21 mouse cellular contexts compared by ENCODE assay signal in the genomic region with DNA sequence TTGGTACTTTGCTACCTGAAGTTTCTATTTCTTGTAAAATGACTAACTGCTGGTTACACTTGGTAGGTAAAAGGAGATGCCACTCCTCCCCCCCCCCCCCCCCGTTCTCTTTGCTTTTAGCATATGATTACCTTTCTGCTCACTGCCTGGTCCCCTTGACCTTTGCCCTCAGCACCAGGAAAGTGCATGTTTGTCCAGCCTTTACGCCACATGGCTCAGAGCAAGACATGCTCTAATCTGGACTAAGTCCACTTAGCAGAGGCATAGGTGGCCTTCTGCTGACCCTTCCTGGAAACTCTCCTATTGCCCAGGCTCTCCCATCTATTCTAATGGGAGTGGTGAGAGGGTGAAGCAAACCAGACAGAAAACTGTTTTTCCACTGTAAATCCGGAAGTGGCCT.
DNase-seq lines count a peak whose midpoint lies in the region; ATAC-seq and TF ChIP-seq lines count a peak whose summit lies in the region.
"Had no signal": no experiment of that assay in that cellular context is flagged by ENCODE, and none has a peak within 500 bp of the region (broad histone marks: within the 10 kb centered on the region; RNA-seq: fewer than 3 reads in every experiment).

No protein-coding gene starts in this region.

- WGBS in kidney, postnatal 0 days: 87% methylated on average over 2 of the region's 3 CpGs
- WGBS in liver, embryonic 11.5 days: 51% methylated on average over 3 of the region's 3 CpGs
- 64% methylated on average over 3 of the region's 3 CpGs for WGBS in stomach, embryonic 16.5 days

- DNase-seq in heart, adult 11 months: peak; percentile 79
- DNase-seq in heart, adult 18-20 months: no peak
- DNase-seq in kidney, postnatal 0 days (ENCODE audit: low spot score): no peak
- no peak for DNase-seq in liver, embryonic 11.5 days (ENCODE audit: low spot score)
- no peak for DNase-seq in spleen, postnatal 14 days (ENCODE audit: low spot score in 2 of 2)
- no peak for DNase-seq in cerebellum, postnatal 4 days (ENCODE audit: low spot score in 2 of 2)
- no peak for DNase-seq in natural killer cell, adult 2 months (ENCODE audit: low spot score in 2 of 2)
- DNase-seq: adrenal gland, postnatal 10 days; cerebellum, adult 9-10 months; gastrocnemius, postnatal 14 days; lung, postnatal 14 days; thymus, adult 18-20 months had no signal

- no peak overlapping the region for H3K4me3 ChIP-seq in kidney, postnatal 0 days (replicated peaks; ENCODE audit: low read depth, low read length)
- no peak overlapping the region for H3K4me3 ChIP-seq in liver, embryonic 11.5 days (ENCODE audit: low read depth, low read length)
- H3K4me3 ChIP-seq in stomach, embryonic 16.5 days (replicated peaks; ENCODE audit: low read length): no peak overlapping the region
- H3K4me3 ChIP-seq: embryonic facial prominence, embryonic 12.5 days; erythroblast, embryonic 14.5 days; hindbrain, embryonic 10.5 days; limb, embryonic 15.5 days; midbrain, embryonic 13.5 days; neural tube, embryonic 13.5 days had no signal

- H3K36me3 ChIP-seq in kidney, postnatal 0 days (ENCODE audit: insufficient read depth, low read length): no peaks in the 10 kb centered on the region
- no peaks in the 10 kb centered on the region for H3K36me3 ChIP-seq in liver, embryonic 11.5 days (ENCODE audit: control insufficient read depth, insufficient read depth, low read length)
- no peaks in the 10 kb centered on the region for H3K36me3 ChIP-seq in stomach, embryonic 16.5 days (ENCODE audit: control insufficient read depth, insufficient read depth, low read length)
- H3K36me3 ChIP-seq: embryonic facial prominence, embryonic 12.5 days; hindbrain, embryonic 10.5 days; limb, embryonic 15.5 days; midbrain, embryonic 13.5 days; neural tube, embryonic 13.5 days had no signal

- H3K4me1 ChIP-seq in kidney, postnatal 0 days (replicated peaks; ENCODE audit: insufficient read depth, low read length): no peaks in the 10 kb centered on the region
- H3K4me1 ChIP-seq in liver, embryonic 11.5 days (replicated peaks; ENCODE audit: control insufficient read depth, insufficient read depth, low read length): no peaks in the 10 kb centered on the region
- no peaks in the 10 kb centered on the region for H3K4me1 ChIP-seq in stomach, embryonic 16.5 days (ENCODE audit: control insufficient read depth, insufficient read depth, low read length)
- H3K4me1 ChIP-seq: embryonic facial prominence, embryonic 12.5 days; limb, embryonic 15.5 days; midbrain, embryonic 13.5 days had no signal

- H3K9me3 ChIP-seq in kidney, postnatal 0 days (replicated peaks; ENCODE audit: low read length): no peaks in the 10 kb centered on the region; the same call in 1 of the 2 replicates
- no peaks in the 10 kb centered on the region for H3K9me3 ChIP-seq in liver, embryonic 11.5 days (ENCODE audit: control insufficient read depth, low read length)
- H3K9me3 ChIP-seq in stomach, embryonic 16.5 days (replicated peaks; ENCODE audit: control insufficient read depth, low read length): no peaks in the 10 kb centered on the region
- H3K9me3 ChIP-seq: embryonic facial prominence, embryonic 12.5 days; limb, embryonic 15.5 days; midbrain, embryonic 13.5 days had no signal

- ATAC-seq in kidney, postnatal 0 days (replicated peaks; ENCODE audit: low FRiP score, low read depth): peak; percentile 68
- peak; percentile 59; the same call in 1 of the 2 replicates for ATAC-seq in liver, embryonic 11.5 days (replicated peaks; ENCODE audit: low FRiP score)
- peak; percentile 32; the same call in 1 of the 2 replicates for ATAC-seq in stomach, embryonic 16.5 days (ENCODE audit: insufficient read depth, low FRiP score)
- ATAC-seq: forebrain, embryonic 14.5 days; hindbrain, postnatal 0 days; midbrain, embryonic 13.5 days had no signal

- no peak overlapping the region for H3K9ac ChIP-seq in kidney, postnatal 0 days (ENCODE audit: low read depth, low read length)
- H3K9ac ChIP-seq in liver, embryonic 11.5 days (ENCODE audit: low read depth, low read length): no peak overlapping the region
- no peak overlapping the region for H3K9ac ChIP-seq in stomach, embryonic 16.5 days (ENCODE audit: low read length)
- H3K9ac ChIP-seq: embryonic facial prominence, embryonic 12.5 days; limb, embryonic 15.5 days; midbrain, embryonic 13.5 days; neural tube, embryonic 13.5 days had no signal

- H3K27ac ChIP-seq in kidney, postnatal 0 days: no peak overlapping the region
- no peak overlapping the region for H3K27ac ChIP-seq in liver, embryonic 11.5 days (ENCODE audit: low read depth, low read length)
- H3K27ac ChIP-seq in stomach, embryonic 16.5 days (ENCODE audit: low read length): no peak overlapping the region; the same call in 1 of the 2 replicates
- H3K27ac ChIP-seq: embryonic facial prominence, embryonic 12.5 days; hindbrain, embryonic 10.5 days; hindbrain, postnatal 0 days; limb, embryonic 15.5 days; midbrain, embryonic 13.5 days; neural tube, embryonic 13.5 days had no signal

- TF ChIP-seq CTCF in kidney, postnatal 0 days (IDR thresholded peaks at IDR 0.05; ENCODE audit: low read depth): no peak

- no peaks in the 10 kb centered on the region for H3K27me3 ChIP-seq in kidney, postnatal 0 days (ENCODE audit: insufficient read depth, low read length)
- no peaks in the 10 kb centered on the region for H3K27me3 ChIP-seq in liver, embryonic 11.5 days (replicated peaks; ENCODE audit: control insufficient read depth, insufficient read depth, low read length)
- no peaks in the 10 kb centered on the region for H3K27me3 ChIP-seq in stomach, embryonic 16.5 days (ENCODE audit: control insufficient read depth, insufficient read depth, low read length)
- H3K27me3 ChIP-seq: embryonic facial prominence, embryonic 12.5 days; limb, embryonic 15.5 days; midbrain, embryonic 13.5 days; neural tube, embryonic 13.5 days had no signal

- H3K4me2 ChIP-seq in kidney, postnatal 0 days (ENCODE audit: low read length): no peak overlapping the region
- no peak overlapping the region for H3K4me2 ChIP-seq in liver, embryonic 11.5 days
- H3K4me2 ChIP-seq in stomach, embryonic 16.5 days (ENCODE audit: low read depth, low read length): no peak overlapping the region
- H3K4me2 ChIP-seq: embryonic facial prominence, embryonic 12.5 days; limb, embryonic 15.5 days; midbrain, embryonic 13.5 days; neural tube, embryonic 13.5 days had no signal
